Mouse (Mus musculus) intestine, embryonic 14.5 days (tissue): ENCODE results near the gene 4930407I10Rik. TPM values are rescaled to one million over a fixed set of nuclear protein-coding genes. Genes with fewer than 3 reads are reported as not detected.

Experiments
- polyA plus RNA-seq: library from polyadenylated mRNA; unstranded; fragments of >200 nt; fragmentation: Nextera tagmentation; extraction: Ambion mirVana; gene quantifications from 2 replicates; pipeline ENCODE4 v1.2.1, GENCODE M21; 2014

The 4930407I10Rik gene
- polyA plus RNA-seq, 1 experiment from 2014 or later = not detected

Other genes starting within 250 kb of the 4930407I10Rik start
- 23.0 TPM in 2 replicates for gene Tob2, start 200.4 kb upstream of the 4930407I10Rik start, polyA plus RNA-seq
- gene Phf5a, start 187.2 kb upstream of the 4930407I10Rik start, polyA plus RNA-seq = 179 and 194 TPM in 2 replicates
- 171 and 178 TPM in 2 replicates for gene Aco2, start 186.8 kb upstream of the 4930407I10Rik start, polyA plus RNA-seq
- 75.4 and 79.5 TPM in 2 replicates for gene Polr3h, start 132.9 kb upstream of the 4930407I10Rik start, polyA plus RNA-seq
- gene Csdc2, start 122.4 kb upstream of the 4930407I10Rik start, polyA plus RNA-seq = 16.0 and 19.4 TPM in 2 replicates
- gene Pmm1, start 98.2 kb upstream of the 4930407I10Rik start, polyA plus RNA-seq = 25.8 and 26.6 TPM in 2 replicates
- not detected in 2 replicates for gene 1700029P11Rik, start 78.6 kb upstream of the 4930407I10Rik start, polyA plus RNA-seq
- 87.0 and 96.7 TPM in 2 replicates for gene Xrcc6, start 71.3 kb upstream of the 4930407I10Rik start, polyA plus RNA-seq
- 24.0 and 26.7 TPM in 2 replicates for gene Desi1, start 25.3 kb upstream of the 4930407I10Rik start, polyA plus RNA-seq
- 301 and 329 TPM in 2 replicates for gene Snu13, start 11.6 kb upstream of the 4930407I10Rik start, polyA plus RNA-seq
- gene Mei1, start 10.8 kb downstream of the 4930407I10Rik start, polyA plus RNA-seq = not detected in 2 replicates
- 14.2 and 15.3 TPM in 2 replicates for gene Ccdc134, start 68.8 kb downstream of the 4930407I10Rik start, polyA plus RNA-seq
- gene Srebf2, start 88.0 kb downstream of the 4930407I10Rik start, polyA plus RNA-seq = 136 and 144 TPM in 2 replicates
- gene Shisa8, start 153.7 kb downstream of the 4930407I10Rik start, polyA plus RNA-seq = 0.15 TPM in 2 replicates
- gene Tnfrsf13c, start 165.2 kb downstream of the 4930407I10Rik start, polyA plus RNA-seq = 0.11 and 0.15 TPM in 2 replicates
- gene Cenpm, start 185.6 kb downstream of the 4930407I10Rik start, polyA plus RNA-seq = 64.9 and 70.3 TPM in 2 replicates
- gene 1500009C09Rik, start 193.2 kb downstream of the 4930407I10Rik start, polyA plus RNA-seq = 0.15 TPM in 1 of 2 replicates, not detected in the other
- gene Sept3, start 215.7 kb downstream of the 4930407I10Rik start, polyA plus RNA-seq = 16.0 and 18.3 TPM in 2 replicates
- 0.16 and 0.20 TPM in 2 replicates for gene Wbp2nl, start 239.8 kb downstream of the 4930407I10Rik start, polyA plus RNA-seq